Mouse (Mus musculus): ENCODE measurements around the gene Dnaaf5. TPM values are rescaled to one million over a fixed set of nuclear protein-coding genes. Genes with fewer than 3 reads are reported as not detected.

The Dnaaf5 gene
- polyA plus RNA-seq, 1 experiment from 2014 or later = 2.4 TPM

DNA sequence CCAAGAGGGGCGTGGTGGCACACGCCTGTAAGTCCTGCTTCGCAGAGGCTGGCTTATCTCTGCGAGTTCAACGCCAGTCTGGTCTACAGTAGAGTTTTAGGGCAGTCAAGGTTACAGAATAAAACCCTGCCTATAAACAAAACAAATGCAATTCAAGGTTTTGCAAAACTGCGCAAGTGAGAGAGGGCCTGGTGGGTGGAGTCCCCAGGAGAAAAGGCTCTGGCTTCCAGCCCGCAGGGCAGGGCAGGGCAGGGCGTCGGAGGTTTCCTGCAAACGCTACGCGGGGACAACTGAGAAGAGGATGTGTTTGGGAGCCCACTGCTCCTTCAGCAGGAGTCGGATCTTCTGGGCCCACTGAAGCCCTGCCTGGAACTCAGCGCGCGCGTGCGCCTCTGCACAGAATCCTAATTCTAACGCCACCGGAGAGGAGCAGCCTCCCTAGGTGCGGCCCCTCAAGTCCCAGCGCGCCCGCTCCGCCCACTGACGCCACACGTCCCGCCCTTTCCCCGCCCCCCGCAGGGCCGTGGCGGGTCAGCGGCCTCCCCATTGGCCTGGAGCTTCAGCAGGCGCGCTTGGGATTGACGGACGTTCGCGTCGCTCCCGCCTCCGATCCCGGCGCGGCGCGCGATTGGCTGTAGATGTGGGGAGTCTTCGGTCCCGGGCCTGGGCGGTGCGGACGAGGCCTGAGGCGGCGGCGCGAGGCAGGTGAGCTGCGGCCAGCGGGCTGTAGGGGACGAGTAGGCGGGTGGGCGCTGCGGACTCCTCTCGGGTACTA lies 50.2 kb downstream of the Dnaaf5 start, which contains the start of gene Sun1:
TSS of gene Sun1 (plus strand) at position 643 of the 775 bp plus-strand sequence.
- peak within 1 kb of the TSS; percentile 98 for H3K4me2 ChIP-seq
- H3K4me3 ChIP-seq (replicated peaks) = peak within 1 kb of the TSS; percentile 99
- no peaks in the 10 kb centered on the region for H3K27me3 ChIP-seq
- peak; percentile 92 for ATAC-seq (ENCODE audit: insufficient read depth)
- peak within 1 kb of the TSS; percentile 97 for H3K9ac ChIP-seq
- no peaks in the 10 kb centered on the region for H3K9me3 ChIP-seq (replicated peaks)
- H3K27ac ChIP-seq (replicated peaks) = peak within 1 kb of the TSS; percentile 98
- WGBS (ENCODE audit: insufficient replicate concordance) = 1% methylated on average over 64 of the region's 64 CpGs
- peaks cover 89% of the 10 kb centered on the region for H3K4me1 ChIP-seq (replicated peaks)
- H3K36me3 ChIP-seq (replicated peaks) = peaks cover 4% of the 10 kb centered on the region; the same call in 1 of the 2 replicates

- Histone ChIP-seq H3K9me3 (replicated peaks) (no peaks in the 10 kb centered on the region), H3K4me2 (peak overlapping the region; percentile 98), H3K4me3 (replicated peaks) (peak overlapping the region; percentile 99), H3K9ac (peak overlapping the region; percentile 97), H3K27ac (replicated peaks) (peak overlapping the region; percentile 98), H3K27me3 (no peaks in the 10 kb centered on the region), H3K4me1 (replicated peaks) (peaks cover 89% of the 10 kb centered on the region), H3K36me3 (replicated peaks) (peaks cover 4% of the 10 kb centered on the region; the same call in 1 of the 2 replicates)
- 2% methylated on average over 57 of the region's 57 CpGs for WGBS (ENCODE audit: insufficient replicate concordance)
- ATAC-seq (ENCODE audit: insufficient read depth) = peak; percentile 20
These were observed 50.9 kb downstream of the Dnaaf5 start for GRCm38 (mm10) chr5:139200770-139201569.

DNA sequence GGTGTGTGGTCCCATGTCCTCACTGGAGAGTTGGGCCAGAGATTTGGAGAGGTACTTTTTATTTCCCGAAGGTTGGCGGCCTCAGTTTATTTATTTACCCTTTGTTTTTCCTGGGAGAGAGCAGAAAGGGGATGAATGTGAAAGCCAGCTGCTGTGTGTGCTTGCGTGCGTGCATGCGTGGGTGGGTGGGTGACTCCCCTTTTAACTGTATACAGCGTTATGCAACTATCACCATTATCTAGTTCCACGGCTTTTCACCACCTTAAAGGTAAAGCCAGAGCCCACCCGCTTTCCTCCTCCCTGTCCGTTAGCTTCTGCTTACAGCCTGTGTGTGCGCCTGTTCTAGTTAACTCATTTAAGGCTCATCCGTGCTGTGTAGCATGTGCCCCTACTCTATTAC lies 52.1 kb downstream of the Dnaaf5 start:
- peak overlapping the region; percentile 99 for H3K4me3 ChIP-seq (replicated peaks)
- H3K36me3 ChIP-seq (replicated peaks) = peaks cover 4% of the 10 kb centered on the region; the same call in 1 of the 2 replicates
- WGBS (ENCODE audit: insufficient replicate concordance) = 51% methylated on average over 11 of the region's 11 CpGs
- H3K9ac ChIP-seq = peak overlapping the region; percentile 97
- peaks cover 89% of the 10 kb centered on the region for H3K4me1 ChIP-seq (replicated peaks)
- peak overlapping the region; percentile 98 for H3K27ac ChIP-seq (replicated peaks)
- ATAC-seq (ENCODE audit: insufficient read depth) = no peak
- H3K9me3 ChIP-seq (replicated peaks) = no peaks in the 10 kb centered on the region
- peak overlapping the region; percentile 98 for H3K4me2 ChIP-seq
- no peaks in the 10 kb centered on the region for H3K27me3 ChIP-seq

- Histone ChIP-seq H3K4me2 (no peak overlapping the region), H3K36me3 (replicated peaks) (peaks cover 4% of the 10 kb centered on the region; the same call in 1 of the 2 replicates), H3K27me3 (no peaks in the 10 kb centered on the region), H3K4me3 (replicated peaks) (no peak overlapping the region), H3K9ac (peak overlapping the region; percentile 19; the same call in 1 of the 2 replicates), H3K4me1 (replicated peaks) (peaks cover 86% of the 10 kb centered on the region), H3K9me3 (replicated peaks) (no peaks in the 10 kb centered on the region), H3K27ac (replicated peaks) (no peak overlapping the region)
- ATAC-seq (ENCODE audit: insufficient read depth) = no peak
- WGBS (ENCODE audit: insufficient replicate concordance) = 77% methylated on average over 5 of the region's 5 CpGs
These were observed 53.3 kb downstream of the Dnaaf5 start for GRCm38 (mm10) chr5:139203312-139203711.

GRCm38 (mm10) chr5:139206081-139206480 lies 56.1 kb downstream of the Dnaaf5 start:
- ATAC-seq (ENCODE audit: insufficient read depth) = no peak
- H3K4me1 ChIP-seq (replicated peaks) = peaks cover 73% of the 10 kb centered on the region
- no peak overlapping the region for H3K9ac ChIP-seq
- H3K27me3 ChIP-seq = no peaks in the 10 kb centered on the region
- no peak overlapping the region for H3K4me2 ChIP-seq
- 70% methylated on average over 4 of the region's 4 CpGs for WGBS (ENCODE audit: insufficient replicate concordance)
- no peak overlapping the region for H3K27ac ChIP-seq (replicated peaks)
- no peak overlapping the region for H3K4me3 ChIP-seq (replicated peaks)
- no peaks in the 10 kb centered on the region for H3K9me3 ChIP-seq (replicated peaks)
- peaks cover 25% of the 10 kb centered on the region for H3K36me3 ChIP-seq (replicated peaks)

DNA sequence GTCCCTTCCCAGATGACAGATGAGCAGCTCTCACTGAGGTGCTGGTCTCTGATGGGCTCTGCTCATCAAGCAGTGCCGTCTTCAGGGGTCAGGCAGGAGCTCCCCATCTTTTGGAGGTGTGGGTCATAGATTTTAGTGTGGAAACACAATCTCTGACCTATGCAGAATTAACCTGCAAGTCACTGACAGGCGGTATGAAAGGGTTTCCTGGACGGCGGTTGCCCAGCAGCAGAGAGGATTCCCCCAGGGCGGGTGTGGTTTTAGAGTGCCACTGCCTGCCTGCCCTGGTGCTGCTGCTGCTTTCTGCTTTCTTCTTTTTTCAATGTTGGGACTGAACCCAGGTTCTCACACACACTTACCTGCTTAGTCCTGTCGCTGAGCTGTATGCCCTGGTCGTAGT lies 56.5 kb downstream of the Dnaaf5 start:
- no peaks in the 10 kb centered on the region for H3K9me3 ChIP-seq (replicated peaks)
- H3K4me1 ChIP-seq (replicated peaks) = peaks cover 69% of the 10 kb centered on the region
- H3K27ac ChIP-seq (replicated peaks) = no peak overlapping the region
- H3K4me2 ChIP-seq = no peak overlapping the region
- no peaks in the 10 kb centered on the region for H3K27me3 ChIP-seq
- H3K9ac ChIP-seq = no peak overlapping the region
- ATAC-seq (ENCODE audit: insufficient read depth) = no peak
- H3K36me3 ChIP-seq (replicated peaks) = peaks cover 26% of the 10 kb centered on the region
- 41% methylated on average over 7 of the region's 7 CpGs for WGBS (ENCODE audit: insufficient replicate concordance)
- H3K4me3 ChIP-seq (replicated peaks) = no peak overlapping the region

GRCm38 (mm10) chr5:139208183-139208582 lies 58.2 kb downstream of the Dnaaf5 start:
- Histone ChIP-seq H3K9ac (no peak overlapping the region), H3K27me3 (no peaks in the 10 kb centered on the region), H3K36me3 (replicated peaks) (peaks cover 40% of the 10 kb centered on the region), H3K4me2 (no peak overlapping the region), H3K4me3 (replicated peaks) (no peak overlapping the region), H3K27ac (replicated peaks) (no peak overlapping the region; the same call in 1 of the 2 replicates), H3K9me3 (replicated peaks) (no peaks in the 10 kb centered on the region), H3K4me1 (replicated peaks) (peaks cover 53% of the 10 kb centered on the region)
- no peak for ATAC-seq (ENCODE audit: insufficient read depth)

DNA sequence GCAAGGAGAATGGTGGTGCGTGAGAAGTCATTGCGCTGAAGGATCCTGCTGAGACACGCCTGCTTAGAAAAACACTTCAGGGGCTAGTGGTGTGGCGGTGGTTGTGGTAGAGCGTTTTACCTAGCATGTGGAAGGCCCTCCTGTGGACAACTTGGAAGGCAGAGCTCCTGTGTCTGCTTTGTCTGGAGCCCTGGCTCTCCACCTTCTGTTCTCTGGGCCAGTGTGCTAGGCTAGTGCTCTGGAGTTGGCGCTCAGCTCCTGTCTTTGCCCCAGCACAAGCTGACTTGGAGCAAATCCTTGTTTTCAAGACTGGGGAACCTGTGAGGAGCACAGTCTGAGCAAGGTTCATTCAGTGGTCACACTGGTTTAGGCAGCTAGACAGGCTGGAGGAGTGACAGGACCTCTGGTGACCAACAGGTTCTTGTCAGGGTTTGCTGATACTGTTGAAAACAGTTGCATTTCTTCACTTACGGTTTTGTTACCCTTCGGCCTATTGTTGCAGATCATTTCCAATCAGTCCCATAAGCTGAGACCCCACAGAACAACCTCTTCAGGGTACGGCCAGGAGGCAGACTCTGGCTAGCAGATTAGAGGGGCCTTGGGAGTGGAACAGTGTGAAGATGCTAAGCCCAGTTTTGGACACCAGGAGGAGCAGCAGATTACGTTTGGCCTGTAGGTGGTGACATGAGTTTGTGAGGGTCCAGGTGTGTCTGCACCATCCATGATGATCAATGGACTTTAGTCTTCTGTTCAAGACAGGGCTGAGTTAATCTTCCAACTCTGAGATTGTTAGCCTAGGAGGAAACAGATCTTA lies 59.1 kb downstream of the Dnaaf5 start:
- ATAC-seq (ENCODE audit: insufficient read depth) = no peak
- Histone ChIP-seq H3K36me3 (replicated peaks) (peaks cover 45% of the 10 kb centered on the region), H3K4me2 (no peak overlapping the region), H3K4me1 (replicated peaks) (peaks cover 47% of the 10 kb centered on the region), H3K27ac (replicated peaks) (no peak overlapping the region), H3K9ac (no peak overlapping the region), H3K27me3 (no peaks in the 10 kb centered on the region), H3K4me3 (replicated peaks) (no peak overlapping the region), H3K9me3 (replicated peaks) (no peaks in the 10 kb centered on the region)
- WGBS (ENCODE audit: insufficient replicate concordance) = 81% methylated on average over 10 of the region's 10 CpGs

DNA sequence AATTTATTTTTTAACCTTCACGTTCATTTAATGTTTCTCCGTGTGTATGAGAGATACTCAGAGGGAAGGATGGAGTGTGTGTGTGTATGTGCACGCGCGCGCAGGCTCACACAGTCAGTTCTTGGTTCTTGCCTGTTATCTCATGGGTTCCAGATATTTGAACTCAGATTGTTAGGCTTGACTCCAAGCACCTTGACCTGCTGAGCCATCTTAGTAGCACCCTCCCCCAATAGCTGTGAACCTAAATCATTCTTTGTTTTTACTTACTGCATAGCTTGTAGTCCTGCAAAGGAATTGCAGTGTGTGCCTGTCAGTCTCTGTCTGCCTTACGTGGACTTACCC lies 59.6 kb downstream of the Dnaaf5 start:
- H3K4me1 ChIP-seq (replicated peaks) = peaks cover 41% of the 10 kb centered on the region
- 86% methylated on average over 7 of the region's 7 CpGs for WGBS (ENCODE audit: insufficient replicate concordance)

DNA sequence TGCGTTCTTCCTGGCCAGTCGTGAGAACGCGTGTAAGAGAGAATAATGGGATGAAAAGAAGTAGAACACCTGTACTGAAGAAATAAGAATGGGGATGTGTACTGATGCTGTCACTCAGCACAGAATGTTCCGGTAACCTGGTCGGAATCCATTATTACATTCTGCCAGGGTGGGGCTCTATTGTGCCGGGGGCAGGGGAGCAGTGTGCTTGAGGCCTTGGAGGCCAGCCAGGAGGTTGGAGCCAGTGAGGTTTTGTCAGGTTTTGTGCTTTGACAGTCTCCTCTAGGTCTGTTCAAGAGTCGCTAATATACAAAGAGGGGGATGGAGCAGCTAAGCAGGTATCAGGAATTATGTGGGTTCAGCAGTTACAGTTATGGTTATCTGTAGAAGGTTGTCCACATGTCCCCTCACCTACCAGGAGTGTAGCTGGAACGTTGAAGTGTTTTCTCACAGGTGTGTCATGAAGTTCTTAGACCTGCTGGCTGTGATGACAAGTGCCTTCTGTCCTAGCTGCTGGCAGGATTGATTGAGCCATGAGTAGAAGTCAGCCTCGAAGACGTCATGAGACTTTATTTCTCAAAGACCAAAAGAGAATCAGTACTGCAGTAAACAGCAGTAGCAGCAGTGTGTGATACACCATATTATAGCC lies 61.8 kb downstream of the Dnaaf5 start:
- Histone ChIP-seq H3K9me3 (replicated peaks) (no peaks in the 10 kb centered on the region), H3K4me1 (replicated peaks) (peaks cover 19% of the 10 kb centered on the region), H3K4me2 (no peak overlapping the region), H3K9ac (no peak overlapping the region), H3K36me3 (replicated peaks) (peaks cover 73% of the 10 kb centered on the region), H3K4me3 (replicated peaks) (no peak overlapping the region), H3K27ac (replicated peaks) (no peak overlapping the region), H3K27me3 (no peaks in the 10 kb centered on the region)
- ATAC-seq (ENCODE audit: insufficient read depth) = no peak
- WGBS (ENCODE audit: insufficient replicate concordance) = 87% methylated on average over 11 of the region's 11 CpGs

More for the DNA sequence above, 59.6 kb downstream of the Dnaaf5 start:
- Histone ChIP-seq H3K27me3 (no peaks in the 10 kb centered on the region), H3K4me2 (no peak overlapping the region), H3K9ac (no peak overlapping the region), H3K27ac (replicated peaks) (no peak overlapping the region), H3K9me3 (replicated peaks) (no peaks in the 10 kb centered on the region), H3K4me3 (replicated peaks) (no peak overlapping the region), H3K36me3 (replicated peaks) (peaks cover 51% of the 10 kb centered on the region)
- no peak for ATAC-seq (ENCODE audit: insufficient read depth)
